Mouse (Mus musculus): ENCODE data around the gene Lhx5. TPM values are rescaled to one million over a fixed set of nuclear protein-coding genes. Genes with fewer than 3 reads are reported as not detected.

Gene Lhx5
- polyA plus RNA-seq, 1 experiment from 2014 or later: 41.6 TPM

- 1% methylated on average over 21 of the region's 21 CpGs for WGBS
- peak; percentile 47 for DNase-seq (ENCODE audit: low spot score)
- no peaks in the 10 kb centered on the region for H3K36me3 ChIP-seq (ENCODE audit: control insufficient read depth, insufficient read depth, low read length)
- H3K9ac ChIP-seq (ENCODE audit: low read depth, low read length): peak overlapping the region; percentile 35; the same call in 1 of the 2 replicates
- peak overlapping the region; percentile 89 for H3K27ac ChIP-seq (ENCODE audit: low read depth, low read length)
- H3K4me1 ChIP-seq (replicated peaks; ENCODE audit: control insufficient read depth, insufficient read depth, low read length): no peaks in the 10 kb centered on the region
- H3K4me3 ChIP-seq (ENCODE audit: low read depth, low read length): peak overlapping the region; percentile 19
- peaks cover 88% of the 10 kb centered on the region for H3K27me3 ChIP-seq (ENCODE audit: control insufficient read depth, insufficient read depth, low read length)
- ATAC-seq (ENCODE audit: low FRiP score): no peak
- H3K9me3 ChIP-seq (ENCODE audit: control insufficient read depth, low read length): no peaks in the 10 kb centered on the region
- H3K4me2 ChIP-seq (replicated peaks; ENCODE audit: low read depth, low read length): peak overlapping the region; percentile 33
These were observed 3.2 kb upstream of the Lhx5 start for GRCm38 (mm10) chr5:120428189-120428838.

DNA sequence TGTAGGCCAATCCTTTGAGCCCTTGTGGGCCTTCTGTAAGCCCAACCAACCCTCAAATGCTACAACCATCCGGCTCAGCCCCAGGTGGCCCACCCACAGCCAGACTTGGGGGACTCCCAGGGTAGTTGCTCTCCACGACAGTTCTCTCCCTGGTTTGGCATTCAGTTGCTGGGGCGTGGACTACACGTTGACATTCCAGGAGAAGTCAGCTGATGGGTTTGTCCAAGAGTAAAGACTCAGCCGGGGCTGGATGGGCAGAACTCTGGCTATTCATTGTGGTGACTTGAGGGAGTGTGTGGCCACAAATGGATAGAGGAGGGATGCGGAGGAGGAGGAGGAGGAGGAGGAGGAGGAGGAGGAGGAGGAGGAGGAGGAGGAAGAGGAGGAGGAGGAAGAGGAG, 2.5 kb upstream of the Lhx5 start:
- peak overlapping the region; percentile 1; the same call in 1 of the 2 replicates for H3K9ac ChIP-seq (ENCODE audit: low read depth, low read length)
- peak overlapping the region; percentile 33 for H3K4me2 ChIP-seq (replicated peaks; ENCODE audit: low read depth, low read length)
- WGBS: 0% methylated on average over 5 of the region's 6 CpGs
- no peaks in the 10 kb centered on the region for H3K36me3 ChIP-seq (ENCODE audit: control insufficient read depth, insufficient read depth, low read length)
- peak overlapping the region; percentile 89 for H3K27ac ChIP-seq (ENCODE audit: low read depth, low read length)
- no peaks in the 10 kb centered on the region for H3K9me3 ChIP-seq (ENCODE audit: control insufficient read depth, low read length)
- peak; percentile 47 for DNase-seq (ENCODE audit: low spot score)
- H3K4me3 ChIP-seq (ENCODE audit: low read depth, low read length): peak overlapping the region; percentile 19
- no peaks in the 10 kb centered on the region for H3K4me1 ChIP-seq (replicated peaks; ENCODE audit: control insufficient read depth, insufficient read depth, low read length)
- no peak for ATAC-seq (ENCODE audit: low FRiP score)
- peaks cover 89% of the 10 kb centered on the region for H3K27me3 ChIP-seq (ENCODE audit: control insufficient read depth, insufficient read depth, low read length)

GRCm38 (mm10) chr5:120429692-120430091, 1.8 kb upstream of the Lhx5 start:
- no peaks in the 10 kb centered on the region for H3K36me3 ChIP-seq (ENCODE audit: control insufficient read depth, insufficient read depth, low read length)
- DNase-seq (ENCODE audit: low spot score) (peak; percentile 37), ATAC-seq (ENCODE audit: low FRiP score) (no peak)
- H3K4me1 ChIP-seq (replicated peaks; ENCODE audit: control insufficient read depth, insufficient read depth, low read length): no peaks in the 10 kb centered on the region
- H3K9me3 ChIP-seq (ENCODE audit: control insufficient read depth, low read length): no peaks in the 10 kb centered on the region
- peaks cover 89% of the 10 kb centered on the region for H3K27me3 ChIP-seq (ENCODE audit: control insufficient read depth, insufficient read depth, low read length)
- H3K9ac ChIP-seq (ENCODE audit: low read depth, low read length): peak overlapping the region; percentile 62
- peak overlapping the region; percentile 54 for H3K4me3 ChIP-seq (ENCODE audit: low read depth, low read length)
- WGBS: 6% methylated on average over 6 of the region's 6 CpGs
- peak overlapping the region; percentile 33 for H3K4me2 ChIP-seq (replicated peaks; ENCODE audit: low read depth, low read length)
- H3K27ac ChIP-seq (ENCODE audit: low read depth, low read length): peak overlapping the region; percentile 72

DNA sequence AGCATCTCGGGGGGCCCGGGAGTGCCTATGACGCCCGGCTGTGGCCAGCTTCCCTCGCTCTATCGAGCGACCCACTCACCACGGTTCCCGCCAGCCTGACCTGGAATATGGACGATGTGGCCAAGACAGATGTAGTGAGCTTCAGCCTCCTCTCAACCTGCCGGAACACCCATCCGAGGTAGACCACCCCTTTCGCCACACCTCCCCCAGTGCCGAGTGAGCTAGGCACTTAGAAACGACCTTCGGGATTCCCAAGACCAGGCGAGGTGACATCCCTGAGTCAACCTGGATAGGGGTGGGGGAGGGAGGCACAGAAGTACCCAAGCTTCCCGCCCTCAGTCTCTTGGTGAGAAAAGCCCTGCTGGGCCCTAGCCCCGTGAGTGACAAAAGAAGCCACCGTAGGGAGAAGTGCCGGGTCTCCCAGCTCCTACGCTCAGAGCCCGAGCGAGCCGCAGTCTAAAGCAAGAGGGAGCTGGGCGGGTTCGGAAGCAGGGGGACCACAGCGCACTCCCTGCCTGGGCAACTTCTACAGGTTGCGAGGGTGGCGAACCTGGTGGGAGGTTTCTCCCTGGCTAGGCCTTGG, 407 bp upstream of the Lhx5 start:
- peaks cover 4% of the 10 kb centered on the region; the same call in 1 of the 2 replicates for H3K4me1 ChIP-seq (replicated peaks; ENCODE audit: control insufficient read depth, insufficient read depth, low read length)
- peak overlapping the region; percentile 54 for H3K4me3 ChIP-seq (ENCODE audit: low read depth, low read length)
- WGBS: under 1% methylated on average over 30 of the region's 30 CpGs
- DNase-seq (ENCODE audit: low spot score): peak; percentile 58
- peak overlapping the region; percentile 75 for H3K9ac ChIP-seq (ENCODE audit: low read depth, low read length)
- peak overlapping the region; percentile 17 for H3K4me2 ChIP-seq (replicated peaks; ENCODE audit: low read depth, low read length)
- H3K36me3 ChIP-seq (ENCODE audit: control insufficient read depth, insufficient read depth, low read length): no peaks in the 10 kb centered on the region
- H3K9me3 ChIP-seq (ENCODE audit: control insufficient read depth, low read length): no peaks in the 10 kb centered on the region
- peaks cover 93% of the 10 kb centered on the region for H3K27me3 ChIP-seq (ENCODE audit: control insufficient read depth, insufficient read depth, low read length)
- peak overlapping the region; percentile 74 for H3K27ac ChIP-seq (ENCODE audit: low read depth, low read length)
- ATAC-seq (ENCODE audit: low FRiP score): no peak; the same call in 1 of the 2 replicates

DNA sequence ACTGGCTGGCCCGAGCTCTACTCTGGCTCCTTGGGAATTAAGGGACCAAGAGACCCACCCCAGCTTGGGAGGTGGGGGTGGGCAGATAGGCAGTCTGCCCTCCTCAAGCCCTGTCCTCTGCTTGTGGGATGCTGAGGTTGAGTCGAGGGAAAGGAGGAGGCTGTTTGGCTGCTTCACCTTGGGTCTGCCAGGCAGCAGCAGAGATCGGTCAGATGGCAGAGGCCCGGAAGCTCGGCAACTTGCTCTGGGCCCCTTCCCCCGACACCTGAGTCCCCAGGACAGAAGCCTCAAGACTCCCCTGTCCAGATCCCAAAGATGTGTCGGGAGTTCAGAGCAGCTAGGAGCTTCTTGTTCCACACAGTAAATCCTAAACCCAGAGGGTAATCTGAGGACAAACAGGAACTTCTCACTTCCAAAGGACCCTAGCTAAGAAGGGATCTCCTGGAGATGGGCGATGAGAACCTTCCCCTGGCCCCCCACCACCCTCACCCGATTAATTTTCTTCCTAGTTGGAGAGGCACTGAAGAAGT, 1.1 kb downstream of the Lhx5 start:
- Histone ChIP-seq H3K4me1 (replicated peaks; ENCODE audit: control insufficient read depth, insufficient read depth, low read length) (peaks cover 4% of the 10 kb centered on the region; the same call in 1 of the 2 replicates), H3K36me3 (ENCODE audit: control insufficient read depth, insufficient read depth, low read length) (no peaks in the 10 kb centered on the region), H3K4me3 (ENCODE audit: low read depth, low read length) (peak overlapping the region; percentile 54), H3K27ac (ENCODE audit: low read depth, low read length) (peak overlapping the region; percentile 82), H3K4me2 (replicated peaks; ENCODE audit: low read depth, low read length) (peak overlapping the region; percentile 19; the same call in 1 of the 2 replicates), H3K9me3 (ENCODE audit: control insufficient read depth, low read length) (no peaks in the 10 kb centered on the region), H3K9ac (ENCODE audit: low read depth, low read length) (peak overlapping the region; percentile 73), H3K27me3 (ENCODE audit: control insufficient read depth, insufficient read depth, low read length) (peaks cover 87% of the 10 kb centered on the region)
- no peak for ATAC-seq (ENCODE audit: low FRiP score)
- WGBS: 2% methylated on average over 9 of the region's 9 CpGs
- DNase-seq (ENCODE audit: low spot score): peak; percentile 58

DNA sequence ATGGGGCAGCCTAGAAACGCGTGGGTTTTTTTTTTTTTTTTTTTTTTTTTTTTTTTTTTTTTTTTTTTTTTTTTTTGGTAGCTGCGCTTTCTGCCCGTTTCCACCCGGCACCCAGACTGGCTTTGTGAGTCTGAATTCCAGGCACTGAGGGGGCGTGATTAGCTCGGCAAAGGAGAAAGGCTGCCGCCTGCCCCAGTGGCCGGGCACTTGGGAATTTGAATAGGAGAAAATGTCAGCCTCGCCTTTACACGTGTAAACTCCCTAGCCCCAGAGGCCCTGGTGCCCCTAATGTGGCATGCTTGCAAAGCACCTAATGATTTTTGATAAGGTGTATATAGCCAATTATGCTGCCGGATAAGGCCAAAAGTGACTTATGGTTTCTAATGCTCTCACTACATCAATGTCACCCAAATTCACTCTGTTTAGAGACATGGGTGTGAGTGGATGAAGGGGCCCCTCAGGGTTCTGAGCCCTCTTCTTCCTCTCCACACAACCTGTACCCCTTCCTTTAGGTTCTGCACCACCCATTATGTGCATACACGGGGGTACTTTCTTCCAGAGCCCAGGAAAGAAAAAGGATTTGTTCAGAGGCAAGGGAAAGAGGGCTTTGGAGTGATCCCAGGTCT, 1.7 kb downstream of the Lhx5 start:
- peak overlapping the region; percentile 54 for H3K4me3 ChIP-seq (ENCODE audit: low read depth, low read length)
- H3K4me2 ChIP-seq (replicated peaks; ENCODE audit: low read depth, low read length): peak overlapping the region; percentile 17; the same call in 1 of the 2 replicates
- no peaks in the 10 kb centered on the region for H3K9me3 ChIP-seq (ENCODE audit: control insufficient read depth, low read length)
- peak; percentile 58 for DNase-seq (ENCODE audit: low spot score)
- peak overlapping the region; percentile 73; the same call in 1 of the 2 replicates for H3K9ac ChIP-seq (ENCODE audit: low read depth, low read length)
- ATAC-seq (ENCODE audit: low FRiP score): no peak
- peak overlapping the region; percentile 27 for H3K27ac ChIP-seq (ENCODE audit: low read depth, low read length)
- H3K27me3 ChIP-seq (ENCODE audit: control insufficient read depth, insufficient read depth, low read length): peaks cover 88% of the 10 kb centered on the region
- no peaks in the 10 kb centered on the region for H3K36me3 ChIP-seq (ENCODE audit: control insufficient read depth, insufficient read depth, low read length)
- 2% methylated on average over 13 of the region's 13 CpGs for WGBS
- peaks cover 6% of the 10 kb centered on the region for H3K4me1 ChIP-seq (replicated peaks; ENCODE audit: control insufficient read depth, insufficient read depth, low read length)

DNA sequence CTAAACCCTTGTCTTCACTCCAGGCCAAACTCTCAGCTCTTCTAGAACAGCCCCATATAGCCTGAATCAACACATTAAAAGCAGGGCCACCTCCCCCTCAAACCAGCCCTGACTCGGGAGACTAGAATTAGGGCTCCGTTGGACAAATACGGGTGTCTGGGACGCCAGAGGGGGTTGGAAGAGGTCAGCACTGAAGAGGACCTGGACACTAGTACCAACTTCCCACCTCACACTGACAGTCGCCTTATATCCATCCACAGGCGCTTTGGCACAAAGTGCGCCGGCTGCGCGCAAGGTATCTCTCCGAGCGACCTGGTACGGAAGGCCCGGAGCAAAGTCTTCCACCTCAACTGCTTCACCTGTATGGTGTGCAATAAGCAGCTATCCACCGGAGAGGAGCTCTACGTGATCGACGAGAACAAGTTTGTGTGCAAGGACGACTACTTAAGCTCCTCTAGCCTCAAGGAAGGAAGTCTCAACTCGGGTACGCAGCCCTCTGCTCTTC, 2.8 kb downstream of the Lhx5 start:
- Histone ChIP-seq H3K9ac (ENCODE audit: low read depth, low read length) (peak overlapping the region; percentile 73), H3K27ac (ENCODE audit: low read depth, low read length) (peak overlapping the region; percentile 91), H3K27me3 (ENCODE audit: control insufficient read depth, insufficient read depth, low read length) (peaks cover 90% of the 10 kb centered on the region), H3K36me3 (ENCODE audit: control insufficient read depth, insufficient read depth, low read length) (no peaks in the 10 kb centered on the region), H3K4me2 (replicated peaks; ENCODE audit: low read depth, low read length) (peak overlapping the region; percentile 71), H3K4me3 (ENCODE audit: low read depth, low read length) (peak overlapping the region; percentile 54), H3K9me3 (ENCODE audit: control insufficient read depth, low read length) (no peaks in the 10 kb centered on the region), H3K4me1 (replicated peaks; ENCODE audit: control insufficient read depth, insufficient read depth, low read length) (peaks cover 12% of the 10 kb centered on the region)
- 2% methylated on average over 21 of the region's 21 CpGs for WGBS
- peak; percentile 60 for DNase-seq (ENCODE audit: low spot score)
- no peak for ATAC-seq (ENCODE audit: low FRiP score)

DNA sequence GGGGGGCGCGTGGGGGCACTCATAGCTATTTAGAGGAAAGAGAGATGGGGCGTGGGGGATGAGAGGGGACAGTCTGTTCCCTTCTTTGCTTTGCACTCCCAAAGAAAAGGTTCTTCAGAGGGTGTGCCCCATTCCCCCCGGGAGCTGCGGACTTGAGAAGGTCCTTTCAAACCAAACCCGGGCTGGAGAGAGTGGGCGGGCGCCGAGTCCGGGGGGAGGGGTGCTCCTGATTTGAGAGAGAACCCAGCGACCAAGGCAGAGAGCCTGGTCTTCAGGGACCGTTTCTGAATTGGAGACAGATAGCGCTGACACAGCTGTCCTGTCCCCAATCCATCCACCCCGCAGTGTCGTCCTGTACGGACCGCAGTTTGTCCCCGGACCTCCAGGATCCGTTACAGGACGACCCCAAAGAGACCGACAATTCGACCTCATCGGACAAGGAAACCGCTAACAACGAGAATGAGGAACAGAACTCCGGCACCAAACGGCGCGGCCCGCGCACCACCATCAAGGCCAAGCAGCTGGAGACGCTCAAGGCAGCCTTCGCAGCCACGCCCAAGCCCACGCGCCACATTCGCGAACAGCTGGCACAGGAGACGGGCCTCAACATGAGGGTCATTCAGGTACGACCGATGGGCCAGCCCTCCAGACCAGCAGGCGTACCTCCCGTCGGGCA, 3.6 kb downstream of the Lhx5 start:
- under 1% methylated on average over 43 of the region's 44 CpGs for WGBS
- Histone ChIP-seq H3K27ac (ENCODE audit: low read depth, low read length) (peak overlapping the region; percentile 91), H3K4me2 (replicated peaks; ENCODE audit: low read depth, low read length) (peak overlapping the region; percentile 71), H3K9ac (ENCODE audit: low read depth, low read length) (peak overlapping the region; percentile 73), H3K4me3 (ENCODE audit: low read depth, low read length) (peak overlapping the region; percentile 54), H3K9me3 (ENCODE audit: control insufficient read depth, low read length) (no peaks in the 10 kb centered on the region), H3K27me3 (ENCODE audit: control insufficient read depth, insufficient read depth, low read length) (peaks cover 90% of the 10 kb centered on the region), H3K4me1 (replicated peaks; ENCODE audit: control insufficient read depth, insufficient read depth, low read length) (peaks cover 18% of the 10 kb centered on the region), H3K36me3 (ENCODE audit: control insufficient read depth, insufficient read depth, low read length) (no peaks in the 10 kb centered on the region)
- no peak for ATAC-seq (ENCODE audit: low FRiP score)
- peak; percentile 67 for DNase-seq (ENCODE audit: low spot score)

Measured in hindbrain, embryonic 11.5 days (tissue).